Mouse (Mus musculus) intestine, embryonic 14.5 days (tissue): Measurements from ENCODE around the gene Stx8. TPM values are rescaled to one million over a fixed set of nuclear protein-coding genes. Genes with fewer than 3 reads are reported as not detected.
A peak's percentile ranks its signal among the peaks of the same experiment; 100 is the strongest.

Experiments used
- ATAC-seq: fragments of 200-750 bp; cut with Nextera tagmentation; replicated peaks from 2 replicates; pipeline ENCODE4 v1.8.0; 2017; ENCODE audit warnings: low read depth, moderate number of reproducible peaks, moderate TSS enrichment, moderate library complexity; ENCODE audit not compliant: low FRiP score, low TSS enrichment
- DNase-seq: peaks from one replicate; pipeline ENCODE4 v3.0.0-alpha.2; 2018; ENCODE audit warnings: low spot score
- H3K27ac ChIP-seq: fragments of 300-500 bp; sonication (generic); 2 replicates; pipeline ENCODE4 v1.5.1; 2014; ENCODE audit warnings: low read depth, mild to moderate bottlenecking, control low read depth
- H3K27me3 ChIP-seq: fragments of 300-500 bp; sonication (generic); replicated peaks from 2 replicates; pipeline ENCODE4 v1.6.1; 2014; ENCODE audit warnings: low read length, control low read depth; ENCODE audit not compliant: control insufficient read depth, insufficient read depth
- H3K36me3 ChIP-seq: fragments of 300-500 bp; sonication (generic); 2 replicates; pipeline ENCODE4 v1.6.1; 2014; ENCODE audit warnings: low read length, control low read depth; ENCODE audit not compliant: control insufficient read depth, insufficient read depth
- H3K4me1 ChIP-seq: fragments of 300-500 bp; sonication (generic); replicated peaks from 2 replicates; pipeline ENCODE4 v1.6.1; 2014; ENCODE audit warnings: low read length, control low read depth, mixed read lengths; ENCODE audit not compliant: control insufficient read depth, insufficient read depth
- H3K4me2 ChIP-seq: fragments of 300-500 bp; sonication (generic); 2 replicates; pipeline ENCODE4 v1.6.1; 2014; ENCODE audit warnings: low read length
- H3K4me3 ChIP-seq: fragments of 300-500 bp; sonication (generic); 2 replicates; pipeline ENCODE4 v1.5.1; 2014; ENCODE audit warnings: low read depth, low read length, control low read depth, mixed read lengths
- H3K9ac ChIP-seq: fragments of 300-500 bp; sonication (generic); 2 replicates; pipeline ENCODE4 v1.6.1; 2014; ENCODE audit warnings: mild to moderate bottlenecking, low read length
- H3K9me3 ChIP-seq: fragments of 300-500 bp; sonication (generic); 2 replicates; pipeline ENCODE4 v1.6.1; 2016; ENCODE audit warnings: low read length, control low read depth; ENCODE audit not compliant: control insufficient read depth
- WGBS: fragments of 180-500 bp; shearing (Covaris S2); extraction: QIAGEN DNeasy Blood & Tissue Kit; methylation state at CpG from one replicate; pipeline ENCODE4 v1.1.7; 2014; 5-methylcytosine and 5-hydroxymethylcytosine counted together
- polyA plus RNA-seq: library from polyadenylated mRNA; unstranded; fragments of >200 nt; fragmentation: Nextera tagmentation; extraction: Ambion mirVana; gene quantifications from 2 replicates; pipeline ENCODE4 v1.2.1, GENCODE M21; 2014

Gene Stx8
- polyA plus RNA-seq, 1 experiment from 2014 or later, result 51.3 TPM

DNA sequence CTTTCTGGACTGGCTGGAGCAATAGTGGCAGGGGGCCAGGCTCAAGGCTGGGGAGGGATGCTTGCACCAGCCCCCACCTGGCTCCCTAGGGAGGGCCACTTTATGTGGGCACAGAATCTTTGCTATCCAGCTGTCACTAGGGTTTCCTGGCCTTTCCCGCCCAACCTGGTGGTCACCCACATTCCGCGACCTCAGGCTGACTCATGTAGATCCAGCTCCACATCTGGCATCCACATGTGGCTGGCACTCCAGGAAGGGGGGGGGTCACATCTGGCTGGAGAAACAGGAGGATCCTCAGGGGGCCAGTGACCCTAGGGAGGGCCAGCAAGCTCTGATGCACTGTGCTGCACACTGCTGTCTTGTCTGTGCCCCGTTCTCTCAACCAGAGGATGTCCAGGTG is 254.7 kb downstream of the Stx8 start:
- Histone ChIP-seq H3K4me1 (peaks cover 8% of the 10 kb centered on the region), H3K27ac (no peak overlapping the region), H3K36me3 (no peaks in the 10 kb centered on the region; the same call in 1 of the 2 replicates), H3K27me3 (no peaks in the 10 kb centered on the region), H3K4me2 (no peak overlapping the region), H3K4me3 (no peak overlapping the region), H3K9ac (no peak overlapping the region), H3K9me3 (no peaks in the 10 kb centered on the region)
- DNase-seq, result no peak
- no peak for ATAC-seq
- 69% methylated on average over 4 of the region's 4 CpGs for WGBS

DNA sequence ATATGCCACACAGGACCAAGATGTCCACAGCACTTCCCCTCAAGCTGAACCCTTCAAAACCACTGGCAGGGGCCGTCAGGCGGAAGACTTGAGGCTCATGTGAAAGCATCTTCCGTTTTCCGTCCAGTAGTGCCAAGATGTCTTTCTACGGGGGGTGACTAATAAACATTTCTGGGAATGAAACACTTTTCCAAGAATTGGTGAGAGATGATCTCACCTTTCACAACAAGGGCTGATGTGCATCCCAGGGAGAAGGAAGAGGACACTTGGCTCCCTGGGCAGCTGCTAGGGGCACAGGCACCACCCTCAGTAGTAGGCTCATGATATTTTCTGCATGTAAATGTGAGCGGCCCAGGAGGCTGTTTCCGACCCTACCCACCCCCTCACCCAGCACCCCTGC is 256.2 kb downstream of the Stx8 start:
- Histone ChIP-seq H3K27ac (no peak overlapping the region), H3K4me1 (no peaks in the 10 kb centered on the region), H3K27me3 (no peaks in the 10 kb centered on the region), H3K9me3 (no peaks in the 10 kb centered on the region), H3K9ac (no peak overlapping the region), H3K4me3 (no peak overlapping the region), H3K36me3 (no peaks in the 10 kb centered on the region; the same call in 1 of the 2 replicates), H3K4me2 (no peak overlapping the region)
- ATAC-seq (no peak), DNase-seq (no peak)
- 84% methylated on average over 7 of the region's 7 CpGs for WGBS

DNA sequence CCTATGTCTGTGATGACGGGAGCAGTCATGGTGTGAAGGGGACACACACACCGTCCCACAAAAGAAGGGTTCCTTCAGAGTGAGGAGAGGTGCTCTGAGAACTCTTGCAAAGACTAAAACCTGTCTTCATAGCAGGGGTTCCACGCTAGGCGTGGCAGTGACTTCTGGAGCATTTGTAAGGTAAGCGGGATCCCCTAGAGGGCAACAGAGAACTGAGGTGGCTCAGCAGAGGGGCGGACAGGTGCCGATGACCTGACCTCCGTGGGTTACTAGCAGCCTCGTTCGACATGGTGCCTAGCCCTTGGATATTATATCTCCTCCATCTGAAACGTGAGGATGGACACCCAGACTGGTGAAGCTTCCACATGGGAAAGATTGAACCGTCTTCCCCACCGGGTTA is 257.1 kb downstream of the Stx8 start:
- Histone ChIP-seq H3K36me3 (no peaks in the 10 kb centered on the region; the same call in 1 of the 2 replicates), H3K27ac (no peak overlapping the region), H3K4me2 (no peak overlapping the region), H3K4me1 (no peaks in the 10 kb centered on the region), H3K9ac (no peak overlapping the region), H3K9me3 (no peaks in the 10 kb centered on the region), H3K27me3 (no peaks in the 10 kb centered on the region), H3K4me3 (no peak overlapping the region)
- DNase-seq, result no peak
- WGBS, result 49% methylated on average over 13 of the region's 13 CpGs
- no peak for ATAC-seq

DNA sequence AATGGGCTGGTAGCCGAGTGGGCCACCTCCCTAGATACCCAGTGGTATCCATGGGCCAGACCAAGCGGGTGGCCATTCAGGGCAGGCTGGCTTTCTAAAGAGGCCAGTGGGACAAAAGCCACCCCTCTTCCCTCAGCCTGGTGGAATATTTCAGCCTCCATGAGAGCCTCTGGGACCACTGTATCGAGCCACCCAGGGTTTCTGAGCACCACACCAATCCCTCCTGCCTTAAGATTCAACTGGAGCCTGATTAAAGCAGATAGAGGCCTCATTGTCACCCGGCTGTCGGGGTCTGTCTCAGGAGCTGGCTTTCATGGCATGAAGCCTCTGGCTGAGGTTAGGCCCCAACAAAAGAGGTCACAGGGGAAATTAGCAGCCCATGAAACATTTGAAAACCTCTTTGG is 260.7 kb downstream of the Stx8 start:
- Histone ChIP-seq H3K9me3 (no peaks in the 10 kb centered on the region), H3K27me3 (no peaks in the 10 kb centered on the region), H3K4me3 (no peak overlapping the region), H3K4me1 (peaks cover 10% of the 10 kb centered on the region), H3K36me3 (no peaks in the 10 kb centered on the region; the same call in 1 of the 2 replicates), H3K27ac (no peak overlapping the region), H3K4me2 (no peak overlapping the region), H3K9ac (no peak overlapping the region)
- ATAC-seq (no peak), DNase-seq (no peak)
- WGBS, result 85% methylated on average over 5 of the region's 5 CpGs

DNA sequence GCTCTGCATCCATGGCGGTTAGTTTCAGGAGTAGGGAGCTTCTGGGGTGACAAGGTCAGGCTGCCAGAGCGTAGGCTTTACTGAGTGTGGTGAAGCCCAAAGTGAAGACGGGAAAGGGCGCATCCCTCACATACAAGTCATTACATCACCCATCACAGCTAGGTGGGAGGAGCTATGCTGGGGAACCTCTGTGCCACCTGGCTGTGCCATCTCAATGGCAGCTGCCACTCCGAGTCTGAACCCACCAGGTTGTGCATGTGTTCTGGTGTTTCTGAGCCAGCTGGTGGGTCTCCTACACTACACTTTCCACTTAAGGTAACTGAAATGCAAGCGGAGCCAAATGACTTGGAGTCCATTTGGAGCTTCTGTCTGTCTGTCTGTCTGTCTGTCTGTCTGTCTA is 261.8 kb downstream of the Stx8 start:
- Histone ChIP-seq H3K4me2 (no peak overlapping the region), H3K9ac (no peak overlapping the region), H3K27ac (no peak overlapping the region), H3K9me3 (no peaks in the 10 kb centered on the region), H3K27me3 (no peaks in the 10 kb centered on the region), H3K36me3 (no peaks in the 10 kb centered on the region; the same call in 1 of the 2 replicates), H3K4me3 (no peak overlapping the region), H3K4me1 (peaks cover 10% of the 10 kb centered on the region)
- ATAC-seq (no peak), DNase-seq (no peak)
- 92% methylated on average over 6 of the region's 6 CpGs for WGBS

DNA sequence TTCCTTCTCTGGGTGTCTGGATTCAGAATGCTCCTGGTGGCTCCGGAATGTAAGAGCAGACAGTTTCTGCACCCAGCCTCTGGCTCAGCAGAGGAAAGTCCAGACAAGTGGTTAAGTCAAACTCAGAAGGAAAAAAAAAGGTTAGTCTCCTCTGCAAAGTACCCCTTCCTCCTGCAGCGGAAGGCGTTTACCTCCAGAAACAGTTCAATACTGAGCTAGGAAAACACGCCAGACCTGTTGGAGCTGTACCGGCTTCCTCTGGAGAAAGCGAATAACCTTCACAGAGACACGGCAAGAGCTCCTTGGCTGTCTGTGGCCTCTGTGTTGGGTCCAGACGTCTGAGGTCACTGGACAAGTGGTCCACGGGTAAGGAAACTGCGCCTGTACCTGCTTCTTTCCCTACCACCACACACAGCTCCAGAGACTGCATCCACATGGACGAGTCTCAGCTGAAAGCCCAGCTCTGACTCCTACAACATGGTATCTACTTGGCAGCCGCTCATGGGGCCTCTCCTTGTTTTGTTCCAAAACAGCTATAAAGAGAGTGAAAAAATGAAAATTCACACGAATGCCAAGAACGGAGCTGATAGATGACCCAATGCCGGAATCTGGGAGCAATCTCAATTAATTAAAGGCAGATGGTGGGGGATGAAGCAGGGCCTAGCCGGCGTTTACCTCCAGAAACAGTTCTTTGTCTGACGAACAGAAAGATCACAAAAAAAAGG is 263.1 kb downstream of the Stx8 start:
- Histone ChIP-seq H3K4me2 (no peak overlapping the region), H3K4me1 (peaks cover 10% of the 10 kb centered on the region), H3K9me3 (no peaks in the 10 kb centered on the region), H3K9ac (no peak overlapping the region), H3K36me3 (no peaks in the 10 kb centered on the region; the same call in 1 of the 2 replicates), H3K27me3 (no peaks in the 10 kb centered on the region), H3K27ac (peak overlapping the region; percentile 16; the same call in 1 of the 2 replicates), H3K4me3 (no peak overlapping the region)
- DNase-seq (no peak), ATAC-seq (no peak)
- WGBS, result 45% methylated on average over 18 of the region's 18 CpGs

DNA sequence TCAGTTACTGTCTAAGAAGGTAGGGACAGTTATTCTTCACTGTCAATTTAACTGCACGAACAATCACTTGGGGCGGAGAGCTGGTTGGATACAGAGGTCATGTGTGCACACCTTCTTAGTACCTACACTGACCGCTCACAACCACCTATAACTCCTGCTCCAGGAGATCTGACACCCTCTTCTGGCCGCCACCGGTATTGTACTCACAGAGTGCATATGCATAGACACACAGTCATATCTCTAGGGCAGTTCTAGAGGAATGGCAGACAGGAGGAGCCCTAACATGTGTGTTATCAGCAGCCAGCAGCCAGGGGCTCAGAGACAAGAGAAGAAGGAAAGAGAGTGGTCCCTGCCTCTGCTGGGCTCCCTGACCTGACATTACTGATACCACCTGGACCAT is 265.6 kb downstream of the Stx8 start:
- DNase-seq, result no peak
- Histone ChIP-seq H3K27me3 (no peaks in the 10 kb centered on the region), H3K9me3 (no peaks in the 10 kb centered on the region), H3K9ac (no peak overlapping the region), H3K4me3 (no peak overlapping the region), H3K4me1 (peaks cover 10% of the 10 kb centered on the region), H3K36me3 (no peaks in the 10 kb centered on the region), H3K4me2 (no peak overlapping the region), H3K27ac (no peak overlapping the region)
- WGBS, result 94% methylated on average over 5 of the region's 5 CpGs
- ATAC-seq, result no peak

DNA sequence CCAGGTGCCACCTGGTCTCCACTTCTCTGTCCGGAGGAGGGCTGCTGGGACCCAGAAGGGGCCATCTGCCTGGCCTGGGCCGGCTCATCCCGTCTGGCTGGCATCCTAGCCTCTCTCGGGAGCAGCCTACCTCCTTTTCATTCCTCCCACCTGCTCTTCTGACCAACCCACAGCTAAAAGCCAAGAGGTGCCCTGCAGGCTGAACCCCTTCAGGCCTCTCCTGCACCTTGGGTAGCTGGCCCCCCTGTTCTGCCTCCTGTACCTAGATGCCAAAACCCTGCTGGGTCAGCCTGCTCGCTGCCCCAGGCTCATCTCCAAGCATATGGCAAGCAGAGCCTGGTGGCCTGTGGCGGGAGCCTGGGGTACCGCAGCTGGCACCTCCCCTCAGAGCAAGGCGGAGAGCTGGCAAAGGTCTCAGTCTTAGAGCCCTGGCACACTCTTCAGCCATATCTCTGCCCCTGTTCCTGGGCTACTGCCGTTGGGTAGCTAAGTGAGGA is 267.5 kb downstream of the Stx8 start:
- peaks cover 10% of the 10 kb centered on the region for H3K4me1 ChIP-seq
- H3K27ac ChIP-seq, result no peak overlapping the region
- 85% methylated on average over 9 of the region's 9 CpGs for WGBS
- H3K9me3 ChIP-seq, result no peaks in the 10 kb centered on the region
- no peak for DNase-seq
- no peak overlapping the region for H3K9ac ChIP-seq
- no peaks in the 10 kb centered on the region for H3K36me3 ChIP-seq
- no peak overlapping the region for H3K4me3 ChIP-seq
- H3K4me2 ChIP-seq, result no peak overlapping the region
- H3K27me3 ChIP-seq, result no peaks in the 10 kb centered on the region
- ATAC-seq, result no peak

DNA sequence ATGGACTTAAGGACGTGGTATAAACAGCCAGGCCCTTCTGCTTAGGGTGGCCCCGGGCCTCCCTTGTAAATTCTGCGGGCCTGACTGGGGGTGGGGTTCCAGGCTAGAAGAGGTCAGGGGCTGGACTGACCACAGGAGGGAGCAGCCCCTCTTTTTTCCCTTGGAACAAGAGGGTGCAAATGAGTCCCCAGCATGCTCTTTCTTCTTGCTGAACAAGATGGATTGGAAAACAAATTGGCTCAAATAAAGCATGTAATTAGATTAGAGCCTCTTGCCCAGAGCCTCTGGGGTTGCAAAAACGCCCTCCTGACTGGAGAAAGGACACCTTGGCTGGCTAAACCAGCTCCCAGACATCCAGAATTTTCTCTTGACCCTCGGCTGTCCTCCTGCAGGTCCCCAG is 273.8 kb downstream of the Stx8 start:
- peaks cover 4% of the 10 kb centered on the region; the same call in 1 of the 2 replicates for H3K4me1 ChIP-seq
- no peak overlapping the region for H3K9ac ChIP-seq
- no peaks in the 10 kb centered on the region for H3K27me3 ChIP-seq
- DNase-seq, result no peak
- no peak for ATAC-seq
- H3K36me3 ChIP-seq, result 0 out of 2 replicates have a peak, but pooled peaks cover under 1% of the 10 kb centered on the region
- 0 out of 2 replicates have a peak, but pooled peaks cover 4% of the 10 kb centered on the region for H3K9me3 ChIP-seq
- H3K27ac ChIP-seq, result no peak overlapping the region
- H3K4me2 ChIP-seq, result no peak overlapping the region
- H3K4me3 ChIP-seq, result no peak overlapping the region
- 36% methylated on average over 5 of the region's 5 CpGs for WGBS
